Mouse (Mus musculus): Measurements from ENCODE around the gene Zfp784. TPM values are rescaled to one million over a fixed set of nuclear protein-coding genes. Genes with fewer than 3 reads are reported as not detected.
A peak's percentile ranks its signal among the peaks of the same experiment; 100 is the strongest.
"Not testable (repeated sequence)": the region's sequence is repeated elsewhere in the genome, so short reads cannot be mapped to it uniquely, and the experiment has no call there.

Gene Zfp784
- polyA plus RNA-seq, 1 experiment from 2014 or later: 1.7 TPM

GRCm38 (mm10) chr7:5080010-5080751, 41.9 kb upstream of the Zfp784 start, which contains the start of gene Epn1:
Gene Epn1 (plus strand): TSS chr7:5080235.
- Histone ChIP-seq H3K4me3 (ENCODE audit: low read depth, low read length) (peak within 1 kb of the TSS; percentile 98), H3K9ac (ENCODE audit: low read depth, low read length) (peak within 1 kb of the TSS; percentile 98), H3K4me1 (ENCODE audit: control insufficient read depth, low read depth, low read length) (peaks cover 47% of the 10 kb centered on the region), H3K27me3 (ENCODE audit: control insufficient read depth, insufficient read depth, low read depth, low read length) (no peaks in the 10 kb centered on the region), H3K4me2 (ENCODE audit: low read depth, low read length) (peak within 1 kb of the TSS; percentile 68), H3K27ac (ENCODE audit: low read length) (peak within 1 kb of the TSS; percentile 95), H3K36me3 (ENCODE audit: control insufficient read depth, insufficient read depth) (peaks cover 41% of the 10 kb centered on the region), H3K9me3 (replicated peaks; ENCODE audit: control insufficient read depth, low read length) (no peaks in the 10 kb centered on the region)
- under 1% methylated on average over 75 of the region's 81 CpGs for WGBS (ENCODE audit: insufficient replicate concordance)
- ATAC-seq (ENCODE audit: low read depth): peak; percentile 90

GRCm38 (mm10) chr7:5079365-5080009, 41.2 kb upstream of the Zfp784 start:
- peak overlapping the region; percentile 98 for H3K4me3 ChIP-seq (ENCODE audit: low read depth, low read length)
- peak overlapping the region; percentile 43 for H3K9ac ChIP-seq (ENCODE audit: low read depth, low read length)
- not testable (repeated sequence) for H3K9me3 ChIP-seq (replicated peaks; ENCODE audit: control insufficient read depth, low read length); H3K27me3 ChIP-seq (ENCODE audit: control insufficient read depth, insufficient read depth, low read depth, low read length); ATAC-seq (ENCODE audit: low read depth)
- peaks cover 41% of the 10 kb centered on the region for H3K36me3 ChIP-seq (ENCODE audit: control insufficient read depth, insufficient read depth)
- H3K4me1 ChIP-seq (ENCODE audit: control insufficient read depth, low read depth, low read length): peaks cover 47% of the 10 kb centered on the region
- H3K4me2 ChIP-seq (ENCODE audit: low read depth, low read length): peak overlapping the region; percentile 68
- peak overlapping the region; percentile 95 for H3K27ac ChIP-seq (ENCODE audit: low read length)
- WGBS (ENCODE audit: insufficient replicate concordance): 36% methylated on average over 9 of the region's 13 CpGs

- ATAC-seq (ENCODE audit: low read depth): peak; percentile 16; the same call in 1 of the 2 replicates
- H3K9ac ChIP-seq (ENCODE audit: low read depth, low read length): no peak overlapping the region
- peak overlapping the region; percentile 63 for H3K27ac ChIP-seq (ENCODE audit: low read length)
- no peaks in the 10 kb centered on the region for H3K9me3 ChIP-seq (replicated peaks; ENCODE audit: control insufficient read depth, low read length)
- peaks cover 55% of the 10 kb centered on the region for H3K4me1 ChIP-seq (ENCODE audit: control insufficient read depth, low read depth, low read length)
- peaks cover 46% of the 10 kb centered on the region for H3K36me3 ChIP-seq (ENCODE audit: control insufficient read depth, insufficient read depth)
- no peak overlapping the region for H3K4me3 ChIP-seq (ENCODE audit: low read depth, low read length)
- H3K4me2 ChIP-seq (ENCODE audit: low read depth, low read length): no peak overlapping the region
- no peaks in the 10 kb centered on the region for H3K27me3 ChIP-seq (ENCODE audit: control insufficient read depth, insufficient read depth, low read depth, low read length)
- 41% methylated on average over 2 of the region's 2 CpGs for WGBS (ENCODE audit: insufficient replicate concordance)
These were observed 38.7 kb upstream of the Zfp784 start for GRCm38 (mm10) chr7:5076931-5077330.

GRCm38 (mm10) chr7:5074984-5075383, 36.7 kb upstream of the Zfp784 start:
- no peak overlapping the region for H3K4me3 ChIP-seq (ENCODE audit: low read depth, low read length)
- no peaks in the 10 kb centered on the region for H3K9me3 ChIP-seq (replicated peaks; ENCODE audit: control insufficient read depth, low read length)
- peaks cover 63% of the 10 kb centered on the region for H3K36me3 ChIP-seq (ENCODE audit: control insufficient read depth, insufficient read depth)
- WGBS (ENCODE audit: insufficient replicate concordance): 89% methylated on average over 5 of the region's 5 CpGs
- no peak overlapping the region for H3K4me2 ChIP-seq (ENCODE audit: low read depth, low read length)
- H3K27ac ChIP-seq (ENCODE audit: low read length): no peak overlapping the region
- no peak for ATAC-seq (ENCODE audit: low read depth)
- H3K27me3 ChIP-seq (ENCODE audit: control insufficient read depth, insufficient read depth, low read depth, low read length): no peaks in the 10 kb centered on the region
- H3K9ac ChIP-seq (ENCODE audit: low read depth, low read length): no peak overlapping the region
- H3K4me1 ChIP-seq (ENCODE audit: control insufficient read depth, low read depth, low read length): peaks cover 51% of the 10 kb centered on the region

GRCm38 (mm10) chr7:5073586-5073985, 35.3 kb upstream of the Zfp784 start:
- 12% methylated on average over 1 of the region's 1 CpGs for WGBS (ENCODE audit: insufficient replicate concordance)
- Histone ChIP-seq H3K9ac (ENCODE audit: low read depth, low read length) (peak overlapping the region; percentile 5; the same call in 1 of the 2 replicates), H3K27ac (ENCODE audit: low read length) (peak overlapping the region; percentile 82), H3K9me3 (replicated peaks; ENCODE audit: control insufficient read depth, low read length) (no peaks in the 10 kb centered on the region), H3K4me1 (ENCODE audit: control insufficient read depth, low read depth, low read length) (peaks cover 49% of the 10 kb centered on the region), H3K27me3 (ENCODE audit: control insufficient read depth, insufficient read depth, low read depth, low read length) (no peaks in the 10 kb centered on the region), H3K4me2 (ENCODE audit: low read depth, low read length) (peak overlapping the region; percentile 46), H3K4me3 (ENCODE audit: low read depth, low read length) (peak overlapping the region; percentile 24; the same call in 1 of the 2 replicates), H3K36me3 (ENCODE audit: control insufficient read depth, insufficient read depth) (peaks cover 76% of the 10 kb centered on the region)
- ATAC-seq (ENCODE audit: low read depth): peak; percentile 78

- H3K27ac ChIP-seq (ENCODE audit: low read length): no peak overlapping the region
- H3K36me3 ChIP-seq (ENCODE audit: control insufficient read depth, insufficient read depth): peaks cover 31% of the 10 kb centered on the region
- no peak overlapping the region for H3K9ac ChIP-seq (ENCODE audit: low read depth, low read length)
- H3K4me3 ChIP-seq (ENCODE audit: low read depth, low read length): no peak overlapping the region
- no peak for ATAC-seq (ENCODE audit: low read depth)
- H3K9me3 ChIP-seq (replicated peaks; ENCODE audit: control insufficient read depth, low read length): no peaks in the 10 kb centered on the region
- H3K4me1 ChIP-seq (ENCODE audit: control insufficient read depth, low read depth, low read length): peaks cover 42% of the 10 kb centered on the region
- WGBS (ENCODE audit: insufficient replicate concordance): 80% methylated on average over 6 of the region's 6 CpGs
- H3K27me3 ChIP-seq (ENCODE audit: control insufficient read depth, insufficient read depth, low read depth, low read length): no peaks in the 10 kb centered on the region
- H3K4me2 ChIP-seq (ENCODE audit: low read depth, low read length): no peak overlapping the region
These were observed 26.6 kb upstream of the Zfp784 start for GRCm38 (mm10) chr7:5064886-5065285.

- peak; percentile 57 for ATAC-seq (ENCODE audit: low read depth)
- Histone ChIP-seq H3K4me1 (ENCODE audit: control insufficient read depth, low read depth, low read length) (peaks cover 43% of the 10 kb centered on the region), H3K9me3 (replicated peaks; ENCODE audit: control insufficient read depth, low read length) (no peaks in the 10 kb centered on the region), H3K9ac (ENCODE audit: low read depth, low read length) (peak overlapping the region; percentile 77), H3K27ac (ENCODE audit: low read length) (peak overlapping the region; percentile 99), H3K4me2 (ENCODE audit: low read depth, low read length) (peak overlapping the region; percentile 98), H3K4me3 (ENCODE audit: low read depth, low read length) (peak overlapping the region; percentile 78), H3K27me3 (ENCODE audit: control insufficient read depth, insufficient read depth, low read depth, low read length) (peaks cover 11% of the 10 kb centered on the region), H3K36me3 (ENCODE audit: control insufficient read depth, insufficient read depth) (peaks cover 7% of the 10 kb centered on the region)
- under 1% methylated on average over 50 of the region's 51 CpGs for WGBS (ENCODE audit: insufficient replicate concordance)
These were observed 24.2 kb upstream of the Zfp784 start for GRCm38 (mm10) chr7:5062360-5063001.

- Histone ChIP-seq H3K9me3 (replicated peaks; ENCODE audit: control insufficient read depth, low read length) (no peaks in the 10 kb centered on the region), H3K4me1 (ENCODE audit: control insufficient read depth, low read depth, low read length) (peaks cover 39% of the 10 kb centered on the region), H3K36me3 (ENCODE audit: control insufficient read depth, insufficient read depth) (peaks cover 7% of the 10 kb centered on the region; the same call in 1 of the 2 replicates), H3K4me2 (ENCODE audit: low read depth, low read length) (peak within 1 kb of the TSS; percentile 98), H3K9ac (ENCODE audit: low read depth, low read length) (peak within 1 kb of the TSS; percentile 94), H3K4me3 (ENCODE audit: low read depth, low read length) (peak within 1 kb of the TSS; percentile 78), H3K27me3 (ENCODE audit: control insufficient read depth, insufficient read depth, low read depth, low read length) (peaks cover 17% of the 10 kb centered on the region), H3K27ac (ENCODE audit: low read length) (peak within 1 kb of the TSS; percentile 99)
- WGBS (ENCODE audit: insufficient replicate concordance): under 1% methylated on average over 64 of the region's 65 CpGs
- ATAC-seq (ENCODE audit: low read depth): peak; percentile 77
These were observed 23.6 kb upstream of the Zfp784 start, which contains the start of gene U2af2 for GRCm38 (mm10) chr7:5061774-5062359. Gene U2af2 (plus strand): TSS chr7:5062143.

Data from liver, embryonic 16.5 days (tissue).